Mouse (Mus musculus) ES-E14 (cell line): ENCODE results near the gene Cfap45.

Experiments used
- CHD2 ChIP-seq: IDR thresholded peaks from 2 replicates; pipeline ENCODE4 v1.6.1; 2014; ENCODE audit warnings: mild to moderate bottlenecking, low read depth, low read length, inconsistent platforms
- HCFC1 ChIP-seq: IDR thresholded peaks from 2 replicates; pipeline ENCODE4 v1.6.1; 2012; ENCODE audit warnings: low read length, inconsistent platforms, borderline replicate concordance; ENCODE audit not compliant: insufficient read depth
- MAFK ChIP-seq: IDR thresholded peaks from 2 replicates; pipeline ENCODE4 v1.6.1; 2014; ENCODE audit warnings: mild to moderate bottlenecking, low read depth, low read length, inconsistent platforms; ENCODE audit not compliant: insufficient read depth
- ZC3H11A ChIP-seq: IDR thresholded peaks from 2 replicates; pipeline ENCODE4 v1.6.1; 2012; ENCODE audit warnings: low read depth, mild to moderate bottlenecking, inconsistent platforms, low read length, borderline replicate concordance
- ZNF384 ChIP-seq: IDR thresholded peaks from 2 replicates; pipeline ENCODE4 v1.6.1; 2012; ENCODE audit warnings: low read depth, low read length, inconsistent platforms

- TF ChIP-seq ZNF384 (no peak), MAFK (no peak), ZC3H11A (no peak), HCFC1 (no peak), CHD2 (no peak)
Observed at GRCm38 (mm10) chr1:172503111-172503997, 17.2 kb upstream of the Cfap45 start.
